Mouse (Mus musculus): ENCODE measurements around the gene Olfr316. TPM values are rescaled to one million over a fixed set of nuclear protein-coding genes. Genes with fewer than 3 reads are reported as not detected.
"Not testable (repeated sequence)": the region's sequence is repeated elsewhere in the genome, so short reads cannot be mapped to it uniquely, and the experiment has no call there.

Olfr316 gene
- not detected in 2 replicates for total RNA-seq (2014; rRNA removed)
- not detected in 2 replicates for polyA plus RNA-seq (2015; fragmentation: Nextera tagmentation; extraction: Ambion mirVana)

DNA sequence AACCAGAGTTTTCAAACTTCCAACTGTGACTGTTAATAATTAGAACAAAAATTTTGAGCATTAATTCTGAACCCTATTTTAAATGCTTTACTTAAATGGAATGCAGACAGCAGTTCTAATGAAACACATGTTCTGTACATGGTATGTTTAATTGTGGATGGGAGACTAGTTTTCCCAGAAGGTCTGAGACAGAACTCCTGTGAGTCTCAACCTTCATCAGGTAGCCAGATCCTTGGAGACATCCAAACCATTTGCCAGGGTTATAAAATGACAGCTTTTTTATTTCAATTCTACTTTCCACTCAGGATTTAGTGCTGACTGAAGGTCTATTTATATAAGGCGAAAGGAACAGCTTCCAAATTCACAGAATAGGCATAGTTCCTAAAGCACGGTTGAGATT is at the start of gene Olfr316:
Gene Olfr316, plus strand, starts transcription at position 301 of the 400 bp plus-strand sequence.
- WGBS = 88% methylated on average over 2 of the region's 2 CpGs
- DNase-seq (ENCODE audit: low spot score) (no peak), ATAC-seq (no peak)
- no peak within 1 kb of the TSS for H3K4me3 ChIP-seq (ENCODE audit: low read length)
- no peak within 1 kb of the TSS for H3K9ac ChIP-seq (replicated peaks; ENCODE audit: low read length)
- no peak within 1 kb of the TSS for H3K27ac ChIP-seq
- no peak within 1 kb of the TSS for H3K4me2 ChIP-seq (ENCODE audit: low read depth, low read length)
- H3K27me3 ChIP-seq (ENCODE audit: insufficient read depth, low read length) = no peaks in the 10 kb centered on the region
- H3K9me3 ChIP-seq (ENCODE audit: low read length) = no peaks in the 10 kb centered on the region
- no peaks in the 10 kb centered on the region for H3K36me3 ChIP-seq (ENCODE audit: insufficient read depth, low read length)
- no peaks in the 10 kb centered on the region for H3K4me1 ChIP-seq (ENCODE audit: insufficient read depth, low read length)
- no peak for TF ChIP-seq CTCF (IDR thresholded peaks at IDR 0.05; ENCODE audit: low read depth)

DNA sequence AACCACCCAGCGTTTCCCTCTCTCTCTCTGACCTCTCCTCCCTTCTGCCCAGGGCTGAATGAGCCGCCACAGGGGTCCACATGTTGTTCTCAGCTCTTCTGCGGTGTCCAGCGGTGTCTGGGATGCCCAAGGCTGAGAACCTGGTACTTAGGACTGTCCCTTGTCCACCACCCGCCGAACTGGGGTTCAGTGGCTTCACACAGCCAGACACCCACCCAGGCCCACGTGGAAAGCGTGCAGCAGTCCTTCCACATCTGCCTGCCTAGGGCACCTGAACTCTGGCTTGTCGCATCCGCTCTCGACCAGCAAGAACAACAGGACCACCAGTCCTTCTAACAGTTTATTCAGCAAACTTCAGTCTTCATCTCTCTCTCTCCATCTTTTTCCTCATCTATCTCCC is 43.4 kb upstream of the Olfr316 start:
- Histone ChIP-seq H3K9me3 (ENCODE audit: low read length) (no peaks in the 10 kb centered on the region), H3K4me3 (ENCODE audit: low read length) (no peak overlapping the region), H3K9ac (replicated peaks; ENCODE audit: low read length) (no peak overlapping the region), H3K4me2 (ENCODE audit: low read depth, low read length) (no peak overlapping the region), H3K27ac (no peak overlapping the region), H3K27me3 (ENCODE audit: insufficient read depth, low read length) (no peaks in the 10 kb centered on the region), H3K36me3 (ENCODE audit: insufficient read depth, low read length) (no peaks in the 10 kb centered on the region), H3K4me1 (ENCODE audit: insufficient read depth, low read length) (no peaks in the 10 kb centered on the region)
- 83% methylated on average over 11 of the region's 11 CpGs for WGBS
- DNase-seq (ENCODE audit: low spot score) (no peak), ATAC-seq (no peak)
- no peak for TF ChIP-seq CTCF (IDR thresholded peaks at IDR 0.05; ENCODE audit: low read depth)

DNA sequence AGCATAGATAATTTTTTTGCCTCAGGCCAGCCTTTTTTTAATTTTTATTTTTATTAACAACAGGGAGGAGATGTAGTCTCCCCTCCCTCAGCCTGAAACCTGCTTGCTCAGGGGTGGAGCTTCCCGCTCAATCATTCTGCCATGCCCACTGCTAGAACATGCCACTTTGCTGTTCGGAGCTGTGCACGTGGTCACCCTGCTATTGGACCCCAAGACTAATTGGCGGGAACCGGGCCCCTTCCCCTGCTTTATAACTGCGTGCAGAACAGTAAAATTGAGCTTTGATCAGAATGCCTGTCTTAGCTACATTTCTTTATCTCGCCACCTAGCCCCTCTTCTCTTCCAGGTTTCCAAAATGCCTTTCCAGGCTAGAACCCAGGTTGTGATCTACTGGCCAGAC is 34.8 kb upstream of the Olfr316 start:
- not testable (repeated sequence) for H3K4me1 ChIP-seq (ENCODE audit: insufficient read depth, low read length); H3K9ac ChIP-seq (replicated peaks; ENCODE audit: low read length); H3K4me3 ChIP-seq (ENCODE audit: low read length); H3K27ac ChIP-seq; H3K9me3 ChIP-seq (ENCODE audit: low read length); DNase-seq (ENCODE audit: low spot score); H3K4me2 ChIP-seq (ENCODE audit: low read depth, low read length); H3K36me3 ChIP-seq (ENCODE audit: insufficient read depth, low read length); ATAC-seq; H3K27me3 ChIP-seq (ENCODE audit: insufficient read depth, low read length)
- 90% methylated on average over 6 of the region's 7 CpGs for WGBS

DNA sequence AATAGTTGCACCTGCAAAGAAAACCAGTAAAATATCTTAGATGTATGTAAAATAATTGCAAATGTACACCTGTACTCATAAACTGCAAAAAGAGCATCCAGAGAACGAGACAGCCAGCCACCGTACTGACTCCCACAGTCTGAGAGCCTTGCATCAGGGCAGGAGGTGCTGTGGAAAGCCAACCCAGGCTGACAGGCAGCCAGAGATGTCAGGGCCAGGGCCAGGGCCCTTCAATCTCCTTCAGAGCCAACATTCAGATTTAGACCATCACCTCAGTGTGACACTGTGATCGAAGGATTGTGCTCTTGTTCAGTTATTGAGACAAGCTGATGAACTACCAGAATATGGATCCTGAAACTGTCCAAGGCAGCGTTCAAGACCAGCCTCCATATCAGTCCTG is 32.8 kb upstream of the Olfr316 start:
- WGBS = 91% methylated on average over 4 of the region's 4 CpGs
- H3K4me1 ChIP-seq (ENCODE audit: insufficient read depth, low read length) = no peaks in the 10 kb centered on the region
- no peak overlapping the region for H3K4me3 ChIP-seq (ENCODE audit: low read length)
- H3K4me2 ChIP-seq (ENCODE audit: low read depth, low read length) = no peak overlapping the region
- no peak overlapping the region for H3K9ac ChIP-seq (replicated peaks; ENCODE audit: low read length)
- no peaks in the 10 kb centered on the region for H3K36me3 ChIP-seq (ENCODE audit: insufficient read depth, low read length)
- no peaks in the 10 kb centered on the region for H3K9me3 ChIP-seq (ENCODE audit: low read length)
- DNase-seq (ENCODE audit: low spot score) (no peak), ATAC-seq (no peak)
- H3K27me3 ChIP-seq (ENCODE audit: insufficient read depth, low read length) = no peaks in the 10 kb centered on the region
- no peak overlapping the region for H3K27ac ChIP-seq
- TF ChIP-seq CTCF (IDR thresholded peaks at IDR 0.05; ENCODE audit: low read depth) = no peak

DNA sequence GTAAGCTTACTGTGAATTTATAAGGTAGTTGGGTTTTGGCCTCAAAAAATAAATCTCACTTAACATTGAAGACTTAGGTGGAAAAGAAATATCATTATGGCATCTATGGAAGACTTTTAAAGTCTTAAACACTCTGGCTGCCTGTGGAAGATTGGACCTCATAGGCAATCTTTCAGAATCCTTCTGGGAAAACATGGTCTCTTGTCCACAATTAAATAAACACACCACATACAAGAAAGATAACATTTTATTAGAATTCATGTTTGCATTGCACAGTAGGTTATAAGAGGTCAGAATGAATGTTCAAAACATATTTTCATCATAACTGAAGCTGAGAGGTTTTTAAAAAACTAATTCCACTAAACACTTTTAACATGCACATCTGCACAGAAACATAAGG is 28.6 kb upstream of the Olfr316 start, which contains the start of gene Olfr318:
Gene Olfr318, minus strand, starts transcription at position 101 of the 400 bp plus-strand sequence.
- ATAC-seq = no peak
- Histone ChIP-seq H3K36me3 (ENCODE audit: insufficient read depth, low read length) (no peaks in the 10 kb centered on the region), H3K4me1 (ENCODE audit: insufficient read depth, low read length) (no peaks in the 10 kb centered on the region), H3K9me3 (ENCODE audit: low read length) (no peaks in the 10 kb centered on the region), H3K4me2 (ENCODE audit: low read depth, low read length) (no peak within 1 kb of the TSS), H3K27me3 (ENCODE audit: insufficient read depth, low read length) (no peaks in the 10 kb centered on the region), H3K27ac (no peak within 1 kb of the TSS), H3K4me3 (ENCODE audit: low read length) (no peak within 1 kb of the TSS), H3K9ac (replicated peaks; ENCODE audit: low read length) (no peak within 1 kb of the TSS)
- no peak for TF ChIP-seq CTCF (IDR thresholded peaks at IDR 0.05; ENCODE audit: low read depth)
- DNase-seq (ENCODE audit: low spot score) = no peak

DNA sequence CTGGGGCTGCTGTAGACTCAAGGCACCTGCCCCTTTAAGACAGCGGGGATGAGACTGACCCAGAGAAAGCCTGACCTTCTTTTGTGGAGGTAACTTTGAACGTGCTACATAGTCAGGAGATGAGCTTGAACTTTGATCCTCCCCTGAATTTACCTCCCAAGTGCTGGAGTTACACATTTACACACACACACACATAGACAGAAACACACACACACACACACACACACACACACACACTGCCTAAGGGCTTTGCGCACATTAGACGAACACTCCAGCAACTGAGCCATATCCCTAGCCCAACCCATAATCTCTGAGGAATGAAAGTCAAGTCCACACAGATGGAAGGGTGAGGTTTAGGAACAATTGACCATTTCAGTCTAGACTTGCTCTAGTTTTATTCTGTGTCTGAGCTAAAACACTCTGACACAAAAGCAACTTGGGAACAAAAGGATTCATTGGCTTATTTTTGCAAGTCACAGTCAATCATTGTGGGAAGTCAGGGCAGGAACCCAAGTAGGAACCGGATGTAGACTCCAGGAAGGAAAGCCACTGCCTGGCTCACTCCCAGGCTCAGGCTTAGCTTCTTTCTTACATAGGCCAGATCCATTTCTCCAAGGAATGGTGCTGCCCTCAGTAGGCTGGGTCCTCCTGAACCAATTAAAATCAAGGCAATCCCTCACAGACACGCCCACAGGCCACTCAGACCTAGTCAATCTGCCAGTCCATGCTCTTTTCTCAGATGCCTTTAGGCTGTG is 24.5 kb upstream of the Olfr316 start:
- ATAC-seq; H3K27me3 ChIP-seq (ENCODE audit: insufficient read depth, low read length); H3K27ac ChIP-seq; H3K4me2 ChIP-seq (ENCODE audit: low read depth, low read length); H3K4me1 ChIP-seq (ENCODE audit: insufficient read depth, low read length); H3K9me3 ChIP-seq (ENCODE audit: low read length); H3K4me3 ChIP-seq (ENCODE audit: low read length); DNase-seq (ENCODE audit: low spot score); H3K9ac ChIP-seq (replicated peaks; ENCODE audit: low read length); H3K36me3 ChIP-seq (ENCODE audit: insufficient read depth, low read length): not testable (repeated sequence)
- 75% methylated on average over 6 of the region's 6 CpGs for WGBS

DNA sequence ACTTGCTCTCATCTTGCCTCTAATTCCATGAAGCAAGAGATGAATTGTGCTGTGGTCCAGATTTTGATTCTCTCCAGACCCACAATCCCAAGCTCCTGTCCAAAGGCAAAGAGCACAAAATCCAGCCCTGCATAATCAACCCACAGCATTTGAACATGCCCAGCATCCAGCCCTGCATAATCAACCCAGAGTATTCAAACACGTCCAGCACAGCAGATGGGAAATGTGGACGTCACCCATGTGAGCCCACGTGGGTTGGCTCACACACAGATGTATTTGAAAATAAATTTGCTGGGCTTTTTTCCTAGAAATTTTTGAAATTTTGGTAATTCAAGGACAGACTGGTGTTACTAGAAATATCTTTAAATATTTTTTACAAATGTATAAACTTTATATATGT is 19.2 kb upstream of the Olfr316 start:
- H3K27me3 ChIP-seq (ENCODE audit: insufficient read depth, low read length) = no peaks in the 10 kb centered on the region
- WGBS = 39% methylated on average over 3 of the region's 3 CpGs
- DNase-seq (ENCODE audit: low spot score) (peak; percentile 56), ATAC-seq (peak; percentile 71; the same call in 1 of the 2 replicates)
- H3K27ac ChIP-seq = no peak overlapping the region
- H3K4me1 ChIP-seq (ENCODE audit: insufficient read depth, low read length) = no peaks in the 10 kb centered on the region
- no peak overlapping the region for H3K9ac ChIP-seq (replicated peaks; ENCODE audit: low read length)
- H3K9me3 ChIP-seq (ENCODE audit: low read length) = no peaks in the 10 kb centered on the region
- no peaks in the 10 kb centered on the region for H3K36me3 ChIP-seq (ENCODE audit: insufficient read depth, low read length)
- TF ChIP-seq CTCF (IDR thresholded peaks at IDR 0.05; ENCODE audit: low read depth) = no peak
- no peak overlapping the region for H3K4me3 ChIP-seq (ENCODE audit: low read length)
- H3K4me2 ChIP-seq (ENCODE audit: low read depth, low read length) = no peak overlapping the region
